Mouse (Mus musculus): ENCODE results near the gene Higd1b.

Higd1b gene

DNA sequence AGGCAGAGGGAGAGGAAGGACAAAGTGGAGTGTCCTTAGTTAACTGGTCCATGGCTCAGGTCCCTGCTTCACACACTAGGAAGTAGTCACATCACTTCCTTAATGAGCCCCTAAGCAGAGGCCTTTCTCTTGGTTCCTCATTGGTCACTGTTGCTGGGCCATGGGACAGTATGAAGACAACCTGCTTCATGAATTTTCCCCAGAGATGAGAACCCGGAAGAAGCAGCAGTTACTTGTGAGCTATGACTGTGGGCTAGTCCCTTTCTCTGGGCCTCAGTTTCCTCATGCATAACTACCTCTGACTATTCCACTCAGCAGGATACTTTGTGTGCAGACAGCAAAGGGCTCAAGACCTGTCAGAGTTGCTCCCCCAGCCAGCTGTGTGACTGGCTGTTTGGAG, 1.7 kb downstream of the Higd1b start:
- no peak for ATAC-seq (ENCODE audit: insufficient number of reproducible peaks, low FRiP score, low TSS enrichment)

- ATAC-seq (ENCODE audit: insufficient number of reproducible peaks, low FRiP score, low TSS enrichment): no peak
Observed at GRCm38 (mm10) chr11:102838126-102838525, 2.5 kb downstream of the Higd1b start.

DNA sequence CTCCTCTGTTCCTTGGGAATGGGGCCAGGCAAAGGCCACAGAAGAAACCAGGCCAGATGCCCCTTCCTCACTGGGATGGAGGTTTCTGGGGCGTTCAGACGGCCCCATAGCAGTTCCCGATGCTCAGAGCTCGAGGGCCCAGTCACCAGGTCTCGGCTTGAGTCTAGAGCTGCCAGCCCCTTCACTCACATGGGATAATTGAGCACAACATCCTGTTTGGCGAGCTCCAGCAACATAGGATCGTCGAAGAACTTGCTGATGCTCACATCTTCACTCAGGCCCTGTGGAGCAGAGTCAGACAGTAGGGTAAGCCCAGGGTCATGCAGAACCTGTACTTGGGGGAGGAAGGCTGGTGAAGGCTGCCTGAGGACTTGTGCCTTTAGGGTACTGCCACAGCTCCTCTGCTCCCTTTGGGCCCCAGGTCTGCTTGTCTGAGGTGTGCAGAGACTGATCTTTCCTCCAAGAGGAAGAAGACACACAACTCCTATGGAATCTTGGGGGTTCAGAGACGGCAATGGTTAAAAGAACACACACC, 3.0 kb downstream of the Higd1b start:
- ATAC-seq (ENCODE audit: insufficient number of reproducible peaks, low FRiP score, low TSS enrichment): no peak

DNA sequence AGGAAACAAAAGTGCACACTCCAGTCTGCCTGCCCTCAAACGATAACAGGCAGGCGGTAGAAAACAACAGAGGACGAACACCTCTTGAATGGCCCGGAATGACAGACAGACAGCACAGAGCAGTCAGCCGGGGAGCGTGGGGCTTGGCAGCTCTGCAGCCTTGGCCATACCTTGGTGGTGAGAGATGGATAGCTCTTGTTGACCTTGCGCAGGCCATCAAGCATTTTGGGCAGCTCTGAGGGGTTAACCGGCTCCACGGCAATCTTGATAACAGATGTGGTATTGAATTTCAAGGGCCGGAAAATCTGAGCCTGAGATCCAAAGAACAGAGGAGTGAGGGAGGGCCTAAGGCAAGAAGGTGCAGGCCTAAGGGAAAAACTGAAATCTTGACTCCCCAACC, 10.3 kb downstream of the Higd1b start:
- no peak for ATAC-seq (ENCODE audit: insufficient number of reproducible peaks, low FRiP score, low TSS enrichment)

DNA sequence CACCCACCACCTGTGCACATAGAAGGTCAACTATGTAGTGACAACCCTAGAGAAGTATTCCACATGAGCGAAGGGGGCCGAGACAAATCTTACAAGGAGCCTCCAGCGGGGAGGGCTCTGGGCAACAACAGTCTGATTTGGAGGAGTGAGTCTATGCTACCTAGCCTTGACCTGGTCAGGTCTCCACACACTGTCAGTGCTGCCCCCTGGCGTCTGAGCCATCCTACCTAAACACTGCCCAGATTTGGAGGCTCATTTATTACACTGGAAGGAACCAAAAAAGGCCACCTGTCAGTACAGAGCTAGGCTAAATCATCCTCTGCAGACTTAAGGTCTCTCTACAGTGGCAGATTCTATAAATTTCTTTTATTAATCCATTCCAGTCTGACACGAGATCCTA, 16.2 kb downstream of the Higd1b start:
- no peak for ATAC-seq (ENCODE audit: insufficient number of reproducible peaks, low FRiP score, low TSS enrichment)

GRCm38 (mm10) chr11:102853760-102854159, 18.1 kb downstream of the Higd1b start:
- no peak for ATAC-seq (ENCODE audit: insufficient number of reproducible peaks, low FRiP score, low TSS enrichment)

GRCm38 (mm10) chr11:102855941-102856340, 20.3 kb downstream of the Higd1b start:
- no peak for ATAC-seq (ENCODE audit: insufficient number of reproducible peaks, low FRiP score, low TSS enrichment)

GRCm38 (mm10) chr11:102858951-102859350, 23.3 kb downstream of the Higd1b start:
- ATAC-seq (ENCODE audit: insufficient number of reproducible peaks, low FRiP score, low TSS enrichment): no peak

DNA sequence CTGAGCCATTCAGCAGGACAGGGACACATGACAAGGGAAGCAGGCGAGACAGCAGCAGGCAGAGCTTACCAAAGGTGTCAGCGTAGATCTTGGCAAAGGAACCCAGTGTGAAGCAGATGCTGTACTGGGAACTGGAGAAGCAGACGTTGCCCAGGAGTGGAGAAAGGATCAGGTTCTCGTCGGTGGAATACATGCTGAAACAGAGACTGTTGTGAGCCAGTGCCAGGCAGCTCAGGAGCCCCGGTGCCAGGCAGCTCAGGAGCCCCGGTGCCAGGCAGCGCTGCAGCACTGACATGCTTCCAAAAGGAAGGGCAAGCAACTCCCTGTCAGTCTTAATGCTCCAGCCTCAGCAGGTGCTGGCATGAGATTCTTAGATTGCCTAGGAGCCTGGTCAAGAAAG, 24.3 kb downstream of the Higd1b start:
- ATAC-seq (ENCODE audit: insufficient number of reproducible peaks, low FRiP score, low TSS enrichment): no peak

DNA sequence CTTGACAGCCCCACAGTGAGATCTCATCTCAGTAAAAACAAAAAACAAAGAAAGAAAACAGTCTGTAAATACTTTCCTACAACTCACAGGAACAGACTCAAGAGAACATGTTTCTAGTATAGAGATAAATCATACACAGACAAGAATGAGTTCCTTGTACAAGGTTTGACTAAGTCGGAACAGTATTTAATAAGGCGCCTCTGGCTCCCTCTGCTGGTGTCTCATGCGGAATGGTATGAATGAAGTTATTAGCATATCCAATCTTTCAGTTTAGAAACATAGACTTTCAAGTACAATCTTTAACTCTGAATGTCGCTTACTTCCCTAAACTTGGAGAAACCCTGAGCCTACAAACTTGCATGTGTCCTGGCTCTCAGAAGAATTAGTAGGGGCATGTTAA, 28.6 kb downstream of the Higd1b start:
- no peak for ATAC-seq (ENCODE audit: insufficient number of reproducible peaks, low FRiP score, low TSS enrichment)

- ATAC-seq (ENCODE audit: insufficient number of reproducible peaks, low FRiP score, low TSS enrichment): peak; percentile 82; the same call in 1 of the 2 replicates
Observed at GRCm38 (mm10) chr11:102874801-102875334, 39.2 kb downstream of the Higd1b start.

DNA sequence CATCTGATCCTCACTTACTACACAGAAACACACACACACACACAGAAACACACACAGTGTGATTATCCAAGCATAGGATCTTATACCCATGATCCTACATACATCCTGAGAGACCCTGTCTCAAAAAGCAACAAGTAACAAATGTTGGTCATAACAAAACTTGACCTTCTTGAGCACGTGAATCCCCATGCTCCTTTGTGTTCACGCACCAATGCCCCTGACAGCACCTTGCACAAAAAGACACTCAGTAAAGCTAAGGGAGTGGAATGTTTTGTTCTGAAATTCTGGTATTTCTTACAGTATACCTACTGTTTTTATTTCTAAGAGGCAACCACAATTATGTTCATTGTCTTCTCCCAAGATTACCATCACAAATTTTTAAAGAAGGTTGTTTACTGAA, 43.9 kb downstream of the Higd1b start:
- no peak for ATAC-seq (ENCODE audit: insufficient number of reproducible peaks, low FRiP score, low TSS enrichment)

DNA sequence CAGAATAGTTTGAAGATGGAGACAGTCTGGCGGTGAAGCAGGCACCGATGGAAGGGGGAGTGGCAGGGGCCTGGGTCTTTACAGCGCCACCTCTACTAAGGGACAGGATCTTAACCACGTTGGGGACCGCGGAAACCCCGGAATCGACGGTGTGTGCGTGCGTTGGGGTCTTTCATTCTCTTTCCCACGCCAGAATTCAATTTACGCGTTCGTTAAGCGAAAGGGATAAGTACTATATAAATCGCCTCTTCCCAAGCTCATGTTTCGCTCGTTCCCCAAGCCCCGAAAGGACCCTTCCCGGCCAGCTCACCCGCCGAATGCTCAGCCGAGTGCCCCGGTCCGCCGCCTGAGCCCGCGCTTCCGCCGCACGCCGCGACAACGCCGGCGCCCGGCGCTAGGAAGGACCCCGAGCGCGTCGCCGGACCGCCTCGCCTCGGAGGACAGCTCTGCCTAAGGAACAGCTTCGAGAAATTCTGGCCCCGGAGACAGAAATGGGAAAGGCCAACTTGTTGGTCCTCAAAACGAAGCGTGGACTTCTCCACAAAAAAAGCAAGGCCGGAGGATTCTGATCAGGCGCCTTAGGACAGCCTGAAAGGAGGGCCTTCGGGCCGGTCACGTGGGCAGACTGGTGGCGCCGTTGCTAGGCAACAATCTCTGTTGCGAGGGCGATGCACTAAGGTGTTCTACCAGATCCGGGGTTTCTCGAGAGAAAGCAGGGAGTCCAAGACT, 45.1 kb downstream of the Higd1b start, which contains the start of the genes Eftud2 and Ccdc103:
Gene Eftud2 (minus strand): TSS at position 401 of the 729 bp plus-strand sequence.
Gene Ccdc103 (plus strand): TSS at position 620 of the 729 bp plus-strand sequence.
- peak; percentile 77; the same call in 1 of the 2 replicates for ATAC-seq (ENCODE audit: insufficient number of reproducible peaks, low FRiP score, low TSS enrichment)

DNA sequence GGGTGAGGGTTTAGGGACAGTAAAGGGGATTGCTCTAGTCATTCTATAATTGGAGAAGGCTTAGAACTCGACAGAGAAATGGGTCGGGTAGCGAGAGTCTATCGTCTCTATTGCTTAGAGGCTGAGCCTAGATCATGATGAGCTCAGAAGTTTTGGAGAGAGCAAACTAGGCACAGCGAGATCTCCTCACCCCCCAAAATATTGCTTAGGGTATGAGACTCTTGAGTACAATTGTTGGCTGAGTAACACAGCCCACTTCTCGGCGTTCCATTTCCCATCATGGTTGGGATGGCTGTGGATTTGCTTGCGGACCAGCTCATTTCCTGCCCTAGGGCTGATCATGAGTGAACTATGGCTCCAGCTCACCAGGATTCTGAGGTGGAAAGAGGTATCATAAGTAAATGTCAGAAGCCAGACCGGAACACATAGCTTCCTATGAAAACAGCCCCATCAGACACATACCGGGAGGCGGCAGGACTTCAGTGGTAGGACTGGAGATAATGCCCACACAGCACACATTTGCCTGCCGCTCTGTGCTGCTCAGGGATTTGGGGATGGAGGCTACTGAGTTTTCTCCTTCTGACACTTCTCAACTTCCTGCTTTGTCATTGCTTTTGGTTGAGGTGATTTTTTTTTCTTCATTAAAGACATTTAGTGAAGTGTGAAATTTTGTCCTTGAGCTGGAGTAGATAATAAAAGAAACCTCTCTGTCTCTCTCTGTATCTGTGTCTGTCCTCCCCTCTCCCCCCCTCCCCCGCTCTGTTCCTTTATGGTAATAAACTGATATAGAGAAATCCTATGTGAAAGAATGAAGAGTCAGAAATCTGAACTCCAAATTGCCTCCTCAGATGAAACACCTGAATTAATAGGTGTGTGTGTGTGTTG, 45.9 kb downstream of the Higd1b start:
- no peak; the same call in 1 of the 2 replicates for ATAC-seq (ENCODE audit: insufficient number of reproducible peaks, low FRiP score, low TSS enrichment)

DNA sequence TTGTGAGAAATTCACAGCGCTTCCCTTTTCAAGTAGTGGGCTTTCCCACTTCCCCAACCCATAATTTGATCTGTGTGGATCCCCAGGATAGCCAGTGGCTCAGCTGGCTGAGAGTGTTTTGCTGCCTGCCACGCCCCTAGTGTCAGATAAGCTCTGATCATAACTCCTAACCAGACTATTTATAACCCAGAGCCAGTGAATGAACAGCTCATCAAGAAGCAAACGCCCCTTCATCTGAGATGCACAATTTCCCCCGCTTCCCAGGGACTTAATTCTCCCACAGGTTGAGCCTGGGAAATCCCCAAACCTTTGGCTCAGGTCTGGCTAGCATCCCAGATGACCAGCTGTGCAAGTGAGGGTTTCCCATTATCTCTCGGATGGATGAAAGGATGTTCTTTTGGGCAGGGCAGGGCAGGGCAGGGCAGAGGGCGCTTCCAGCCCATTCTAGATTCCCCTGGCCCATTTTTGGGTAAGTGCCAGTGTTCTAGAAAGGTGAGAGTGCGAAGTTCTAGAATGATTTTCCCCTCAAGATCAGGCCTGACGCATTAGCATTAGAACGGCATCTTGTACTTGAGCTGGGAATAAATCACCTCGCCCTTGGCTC, 49.1 kb downstream of the Higd1b start, which contains the start of gene Fam187a:
Gene Fam187a (plus strand): TSS at position 554 of the 604 bp plus-strand sequence.
- no peak for ATAC-seq (ENCODE audit: insufficient number of reproducible peaks, low FRiP score, low TSS enrichment)

- no peak for ATAC-seq (ENCODE audit: insufficient number of reproducible peaks, low FRiP score, low TSS enrichment)
Observed at GRCm38 (mm10) chr11:102887433-102887832, 51.8 kb downstream of the Higd1b start.
